Mouse (Mus musculus): ENCODE data around the gene Mrps15. TPM values are rescaled to one million over a fixed set of nuclear protein-coding genes. Genes with fewer than 3 reads are reported as not detected.
A peak's percentile ranks its signal among the peaks of the same experiment; 100 is the strongest.

Gene Mrps15
- total and polyA plus RNA-seq, 3 experiments, result 91.5 to 157 TPM; not detected in 1

GRCm38 (mm10) chr4:126103057-126103581 lies 56.4 kb downstream of the Mrps15 start (continued):
- TF ChIP-seq ZMIZ1 (IDR thresholded peaks at IDR 0.05; ENCODE audit: low read depth, low read length) (peak; percentile 24), EP300 (IDR thresholded peaks at IDR 0.05; ENCODE audit: low read depth in 1 of 2, low read length in 2 of 2) (peak; percentile 46 to 78; a peak in 3 of 4 replicates), NELFE (IDR thresholded peaks at IDR 0.05; ENCODE audit: low read depth, low read length) (no peak; the same call in none of the 2 replicates)

DNA sequence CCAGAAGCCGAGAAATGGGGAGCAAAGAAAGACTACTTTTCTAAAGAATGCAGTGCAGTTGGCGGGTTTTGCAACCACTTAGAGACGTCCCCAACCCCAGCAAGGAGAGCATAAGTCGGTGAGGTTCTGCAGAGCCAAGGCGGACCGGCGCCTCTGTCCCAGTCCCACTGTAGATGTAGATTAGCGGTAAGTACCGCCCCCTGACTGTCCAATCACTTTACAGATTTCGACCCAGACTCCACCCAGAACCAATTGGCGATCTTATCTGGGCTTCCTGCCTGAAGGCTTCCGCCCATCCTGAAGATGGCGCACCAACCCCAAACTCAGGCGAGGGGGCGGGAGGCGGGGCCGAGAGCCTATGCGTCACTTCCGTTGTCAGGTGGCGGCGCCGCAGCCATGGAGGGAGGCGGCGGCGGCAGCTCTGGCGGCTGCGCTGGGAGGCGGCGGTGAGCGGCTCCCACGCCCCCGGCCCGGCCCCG lies 56.9 kb downstream of the Mrps15 start, which contains the start of gene Stk40:
Gene Stk40, plus strand, starts transcription at position 368 of the 479 bp plus-strand sequence.
- Histone ChIP-seq H3K27me3 (ENCODE audit: control insufficient read depth in 1 of 2, insufficient read depth in 2 of 2, low read length in 2 of 2) (no peaks in the 10 kb centered on the region), H3K27ac (ENCODE audit: control insufficient read depth, low read depth, low read length) (peak within 1 kb of the TSS; percentile 93), H3K79me2 (ENCODE audit: control insufficient read depth, insufficient read depth, low read length, poor library complexity) (peaks cover 46% of the 10 kb centered on the region), H3K9ac (ENCODE audit: control insufficient read depth, low read depth, low read length, poor library complexity, severe bottlenecking) (peak within 1 kb of the TSS; percentile 88), H3K4me3 (ENCODE audit: control insufficient read depth in 1 of 2, insufficient read depth in 1 of 2, low read depth in 2 of 2, low read length in 2 of 2) (peak within 1 kb of the TSS; percentile 84 to 93), H3K4me1 (ENCODE audit: control insufficient read depth in 1 of 2, insufficient read depth in 2 of 2, low read length in 2 of 2) (peaks cover 9 to 55% of the 10 kb centered on the region in 2 experiments), H3K36me3 (ENCODE audit: control insufficient read depth in 1 of 2, insufficient read depth in 2 of 2, low read length in 2 of 2) (peaks cover 0 to 42% of the 10 kb centered on the region in 2 experiments; a peak in 2 of 4 replicates), H3K9me3 (replicated peaks; ENCODE audit: insufficient read depth, low read length) (no peaks in the 10 kb centered on the region)
- peak; percentile 98 for DNase-seq (ENCODE audit: low read depth, low spot score)
- TF ChIP-seq NRF1 (IDR thresholded peaks at IDR 0.05; ENCODE audit: insufficient read depth, low read depth, low read length, poor library complexity, severe bottlenecking), result peak; percentile 57; the same call in 1 of the 2 replicates
- TF ChIP-seq HCFC1 (IDR thresholded peaks at IDR 0.05; ENCODE audit: low read depth, low read length), result peak; percentile 95
- no peak for TF ChIP-seq ZKSCAN1 (IDR thresholded peaks at IDR 0.05; ENCODE audit: low read depth, low read length)
- TF ChIP-seq JUND (IDR thresholded peaks at IDR 0.05; ENCODE audit: low read depth, low read length), result no peak
- TF ChIP-seq EP300 (IDR thresholded peaks at IDR 0.05; ENCODE audit: low read depth in 1 of 2, low read length in 2 of 2), result peak in 1 of 2 experiments; percentile 62; a peak in 2 of 4 replicates
- TF ChIP-seq USF2 (IDR thresholded peaks at IDR 0.05; ENCODE audit: borderline replicate concordance in 1 of 2, insufficient read depth in 1 of 2, low read depth in 1 of 2, low read length in 2 of 2), result no peak
- peak; percentile 63 for TF ChIP-seq USF1 (IDR thresholded peaks at IDR 0.05; ENCODE audit: low read depth, low read length)
- peak; percentile 40; the same call in 1 of the 2 replicates for TF ChIP-seq SIN3A (IDR thresholded peaks at IDR 0.05; ENCODE audit: low read length)
- TF ChIP-seq NELFE (IDR thresholded peaks at IDR 0.05; ENCODE audit: low read depth, low read length), result peak; percentile 81
- peak; percentile 86 for TF ChIP-seq ETS1 (IDR thresholded peaks at IDR 0.05; ENCODE audit: low read depth, low read length)
- TF ChIP-seq MYC (IDR thresholded peaks at IDR 0.05; ENCODE audit: low read depth, low read length), result no peak; the same call in 1 of the 2 replicates
- peak; percentile 85; the same call in 1 of the 2 replicates for TF ChIP-seq MAZ (IDR thresholded peaks at IDR 0.05; ENCODE audit: low read depth, low read length)
- TF ChIP-seq ELF1 (IDR thresholded peaks at IDR 0.05; ENCODE audit: low read depth, low read length), result peak; percentile 98
- TF ChIP-seq MAFK (IDR thresholded peaks at IDR 0.05; ENCODE audit: borderline replicate concordance, low read depth, low read length), result no peak
- peak; percentile 43; the same call in 1 of the 2 replicates for TF ChIP-seq BHLHE40 (IDR thresholded peaks at IDR 0.05; ENCODE audit: borderline replicate concordance, low read depth, low read length)
- TF ChIP-seq GATA1 (IDR thresholded peaks at IDR 0.05; ENCODE audit: low read depth, low read length), result peak; percentile 96
- TF ChIP-seq E2F4 (IDR thresholded peaks at IDR 0.05; ENCODE audit: borderline replicate concordance, low read depth, low read length), result peak; percentile 0; the same call in 1 of the 2 replicates
- peak; percentile 92; the same call in 1 of the 2 replicates for TF ChIP-seq POLR2AphosphoS2 (IDR thresholded peaks at IDR 0.05; ENCODE audit: low read length)
- TF ChIP-seq SMC3 (IDR thresholded peaks at IDR 0.05; ENCODE audit: low read depth, low read length), result no peak
- peak in 2 of 3 experiments; percentile 50 to 60; a peak in 4 of 6 replicates for TF ChIP-seq CTCF (IDR thresholded peaks at IDR 0.05 in 2 of 3, conservative IDR thresholded peaks at IDR 0.05 in 1 of 3; ENCODE audit: control insufficient read depth in 1 of 3, insufficient read depth in 1 of 3, low read depth in 2 of 3, low read length in 3 of 3, poor library complexity in 1 of 3, severe bottlenecking in 1 of 3)
- 0 out of 2 replicates have a peak, but pooled peaks have one; percentile 28 for TF ChIP-seq MEF2A (IDR thresholded peaks at IDR 0.05; ENCODE audit: extremely low read depth, insufficient replicate concordance, low read depth, low read length, poor library complexity, severe bottlenecking)
- 0 out of 2 replicates have a peak, but pooled peaks have one; percentile 41 for TF ChIP-seq RCOR1 (IDR thresholded peaks at IDR 0.05; ENCODE audit: low read depth, low read length)
- TF ChIP-seq ZMIZ1 (IDR thresholded peaks at IDR 0.05; ENCODE audit: low read depth, low read length), result peak; percentile 74
- no peak for TF ChIP-seq TAL1 (IDR thresholded peaks at IDR 0.05; ENCODE audit: low read length)
- peak; percentile 72 for TF ChIP-seq TBP (IDR thresholded peaks at IDR 0.05; ENCODE audit: low read depth, low read length)
- TF ChIP-seq POLR2AphosphoS5 (IDR thresholded peaks at IDR 0.05; ENCODE audit: borderline replicate concordance, low read depth, low read length), result no peak
- TF ChIP-seq KAT2A (conservative IDR thresholded peaks at IDR 0.05; ENCODE audit: low read depth, low read length), result peak; percentile 64; the same call in 1 of the 2 replicates
- no peak for TF ChIP-seq GABPA (IDR thresholded peaks at IDR 0.05; ENCODE audit: low read depth, low read length)
- TF ChIP-seq POLR2A (IDR thresholded peaks at IDR 0.05; ENCODE audit: control insufficient read depth in 1 of 2, insufficient read depth in 1 of 2, low read depth in 1 of 2, low read length in 2 of 2, poor library complexity in 1 of 2), result peak; percentile 87 to 96
- TF ChIP-seq UBTF (IDR thresholded peaks at IDR 0.05; ENCODE audit: borderline replicate concordance, insufficient read depth, low read depth, low read length), result no peak
- TF ChIP-seq ZC3H11A (IDR thresholded peaks at IDR 0.05; ENCODE audit: low read depth, low read length), result no peak
- TF ChIP-seq MXI1 (IDR thresholded peaks at IDR 0.05; ENCODE audit: low read depth, low read length), result peak; percentile 56

All from MEL (cell line).